Mouse (Mus musculus) C2C12 (cell line): ENCODE measurements at regions not wholly inside any gene's neighbourhood (a gene's known extent, or its start where the extent isn't known, plus 50 kb on each side); places are given as distances from the start of the nearest gene placed in this dataset.

Source experiments
- CTCF ChIP-seq: IDR thresholded peaks from one replicate; pipeline ENCODE4 v1.5.1; 2011; ENCODE audit not compliant: control insufficient read depth, insufficient read depth, insufficient read length
- MYOD1 ChIP-seq: IDR thresholded peaks from one replicate; pipeline ENCODE4 v1.6.1; 2011; ENCODE audit warnings: low read depth; ENCODE audit not compliant: control insufficient read depth, insufficient read length
- MYOG ChIP-seq: IDR thresholded peaks from one replicate; pipeline ENCODE4 v1.6.1; 2011; ENCODE audit not compliant: control insufficient read depth, insufficient read length; ENCODE audit errors: extremely low read depth

DNA sequence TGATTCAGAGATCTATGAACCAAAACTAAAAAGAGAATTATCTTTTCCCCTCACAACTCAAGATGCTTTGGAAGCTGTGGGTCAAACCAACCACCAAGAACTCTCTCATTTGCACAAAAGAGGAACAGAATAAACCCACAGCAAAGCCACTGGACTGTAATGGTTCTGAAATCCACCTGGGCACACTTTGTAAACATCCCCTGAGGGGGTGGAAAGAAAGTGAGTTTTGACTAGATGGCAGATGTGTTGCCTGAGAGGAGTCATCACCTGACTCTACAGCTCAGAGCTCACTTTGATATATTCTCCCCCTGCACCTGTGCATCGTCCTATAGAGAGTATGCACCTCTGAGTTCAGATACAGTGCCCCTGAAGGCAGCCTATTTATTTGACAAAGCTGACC is 588.2 kb downstream of the Insc start:
- TF ChIP-seq CTCF (no peak), MYOD1 (no peak), MYOG (no peak)
